ENCODE assay signal across 8 mouse cellular contexts in genomic region chr11:63264432-63265061, GRCm38 (mm10).
DNase-seq lines count a peak whose midpoint lies in the region; ATAC-seq and TF ChIP-seq lines count a peak whose summit lies in the region.

No protein-coding gene starts in this region.

- H3K4me3 ChIP-seq in kidney, adult 2 months (ENCODE audit: insufficient read depth, low read depth, low read length) = peak overlapping the region; percentile 35; the same call in 1 of the 2 replicates
- H3K4me3 ChIP-seq in kidney, embryonic 14.5 days (ENCODE audit: low read length) = no peak overlapping the region
- no peak overlapping the region for H3K4me3 ChIP-seq in embryonic facial prominence, embryonic 12.5 days
- no peak overlapping the region for H3K4me3 ChIP-seq in limb, embryonic 13.5 days
- H3K4me3 ChIP-seq in stomach, embryonic 15.5 days (replicated peaks) = no peak overlapping the region; the same call in 1 of the 2 replicates
- no peak overlapping the region for H3K4me3 ChIP-seq in forebrain, embryonic 16.5 days (replicated peaks; ENCODE audit: low read length)

- H3K4me1 ChIP-seq in kidney, adult 2 months (ENCODE audit: control insufficient read depth, insufficient read depth, low read length) = no peaks in the 10 kb centered on the region
- no peaks in the 10 kb centered on the region for H3K4me1 ChIP-seq in kidney, embryonic 14.5 days (ENCODE audit: control insufficient read depth, insufficient read depth, low read length)
- no peaks in the 10 kb centered on the region for H3K4me1 ChIP-seq in embryonic facial prominence, embryonic 12.5 days
- no peaks in the 10 kb centered on the region for H3K4me1 ChIP-seq in limb, embryonic 13.5 days
- no peaks in the 10 kb centered on the region for H3K4me1 ChIP-seq in stomach, embryonic 15.5 days
- H3K4me1 ChIP-seq in forebrain, embryonic 16.5 days (replicated peaks; ENCODE audit: control insufficient read depth, insufficient read depth, low read length) = peaks cover 3% of the 10 kb centered on the region; the same call in 1 of the 2 replicates

- 35% methylated on average over 9 of the region's 9 CpGs for WGBS in kidney, adult 2 months
- WGBS in kidney, embryonic 14.5 days = 46% methylated on average over 9 of the region's 9 CpGs
- WGBS in embryonic facial prominence, embryonic 12.5 days = 56% methylated on average over 9 of the region's 9 CpGs
- 54% methylated on average over 9 of the region's 9 CpGs for WGBS in limb, embryonic 13.5 days
- 43% methylated on average over 9 of the region's 9 CpGs for WGBS in stomach, embryonic 15.5 days
- 47% methylated on average over 9 of the region's 9 CpGs for WGBS in forebrain, embryonic 16.5 days

- no peaks in the 10 kb centered on the region for H3K9me3 ChIP-seq in kidney, embryonic 14.5 days (ENCODE audit: control insufficient read depth, low read length)
- H3K9me3 ChIP-seq in embryonic facial prominence, embryonic 12.5 days = no peaks in the 10 kb centered on the region
- no peaks in the 10 kb centered on the region for H3K9me3 ChIP-seq in limb, embryonic 13.5 days
- no peaks in the 10 kb centered on the region for H3K9me3 ChIP-seq in stomach, embryonic 15.5 days
- H3K9me3 ChIP-seq in forebrain, embryonic 16.5 days (ENCODE audit: control insufficient read depth, low read length) = no peaks in the 10 kb centered on the region

- TF ChIP-seq POLR2A in kidney, adult 2 months (IDR thresholded peaks at IDR 0.05; ENCODE audit: low read depth, low read length) = no peak

- no peak for ATAC-seq in kidney, embryonic 14.5 days (ENCODE audit: low FRiP score, low TSS enrichment)
- no peak for ATAC-seq in embryonic facial prominence, embryonic 12.5 days (ENCODE audit: insufficient number of reproducible peaks, insufficient read depth, low FRiP score, low TSS enrichment)
- ATAC-seq in limb, embryonic 13.5 days (ENCODE audit: low FRiP score, low read depth) = no peak
- no peak for ATAC-seq in stomach, embryonic 15.5 days (ENCODE audit: insufficient read depth, low FRiP score, low read depth)
- ATAC-seq in forebrain, embryonic 16.5 days = no peak

- peak; percentile 77 for TF ChIP-seq CTCF in kidney, adult 2 months (conservative IDR thresholded peaks at IDR 0.05; ENCODE audit: insufficient read depth, insufficient read length, low read depth, low read length)

- peak; percentile 31 for DNase-seq in kidney, adult 2 months
- peak; percentile 64 for DNase-seq in NIH3T3 (ENCODE audit: low read depth)
- no peak for DNase-seq in gastrocnemius, postnatal 25 days

- no peak overlapping the region for H3K27ac ChIP-seq in kidney, adult 2 months (ENCODE audit: insufficient read depth, low read depth, low read length)
- H3K27ac ChIP-seq in kidney, embryonic 14.5 days (ENCODE audit: low read depth, low read length) = no peak overlapping the region
- no peak overlapping the region for H3K27ac ChIP-seq in embryonic facial prominence, embryonic 12.5 days
- no peak overlapping the region for H3K27ac ChIP-seq in limb, embryonic 13.5 days
- H3K27ac ChIP-seq in stomach, embryonic 15.5 days = no peak overlapping the region
- no peak overlapping the region for H3K27ac ChIP-seq in forebrain, embryonic 16.5 days (ENCODE audit: low read length)

- no peak overlapping the region for H3K4me2 ChIP-seq in kidney, embryonic 14.5 days (replicated peaks; ENCODE audit: low read depth, low read length)
- 0 out of 2 replicates have a peak overlapping the region, but pooled peaks have one; percentile 6 for H3K4me2 ChIP-seq in embryonic facial prominence, embryonic 12.5 days (replicated peaks)
- H3K4me2 ChIP-seq in limb, embryonic 13.5 days (replicated peaks) = peak overlapping the region; percentile 23; the same call in 1 of the 2 replicates
- peak overlapping the region; percentile 41 for H3K4me2 ChIP-seq in stomach, embryonic 15.5 days
- H3K4me2 ChIP-seq in forebrain, embryonic 16.5 days (ENCODE audit: low read length) = no peak overlapping the region

- no peak overlapping the region for H3K9ac ChIP-seq in kidney, embryonic 14.5 days (ENCODE audit: low read depth, low read length)
- no peak overlapping the region for H3K9ac ChIP-seq in embryonic facial prominence, embryonic 12.5 days
- no peak overlapping the region for H3K9ac ChIP-seq in limb, embryonic 13.5 days
- no peak overlapping the region for H3K9ac ChIP-seq in stomach, embryonic 15.5 days
- no peak overlapping the region for H3K9ac ChIP-seq in forebrain, embryonic 16.5 days (replicated peaks; ENCODE audit: low read depth, low read length)

- H3K36me3 ChIP-seq in kidney, adult 2 months (ENCODE audit: control insufficient read depth, insufficient read depth, low read length) = no peaks in the 10 kb centered on the region
- H3K36me3 ChIP-seq in kidney, embryonic 14.5 days (ENCODE audit: control insufficient read depth, insufficient read depth, low read length) = no peaks in the 10 kb centered on the region
- H3K36me3 ChIP-seq in embryonic facial prominence, embryonic 12.5 days = no peaks in the 10 kb centered on the region
- no peaks in the 10 kb centered on the region for H3K36me3 ChIP-seq in limb, embryonic 13.5 days
- no peaks in the 10 kb centered on the region for H3K36me3 ChIP-seq in stomach, embryonic 15.5 days
- H3K36me3 ChIP-seq in forebrain, embryonic 16.5 days (ENCODE audit: control insufficient read depth, insufficient read depth) = no peaks in the 10 kb centered on the region

- no peaks in the 10 kb centered on the region for H3K27me3 ChIP-seq in kidney, adult 2 months (replicated peaks; ENCODE audit: control insufficient read depth, insufficient read depth, low read length)
- H3K27me3 ChIP-seq in kidney, embryonic 14.5 days (ENCODE audit: control insufficient read depth, insufficient read depth, low read length) = no peaks in the 10 kb centered on the region
- H3K27me3 ChIP-seq in embryonic facial prominence, embryonic 12.5 days = no peaks in the 10 kb centered on the region
- H3K27me3 ChIP-seq in limb, embryonic 13.5 days = peaks cover 8% of the 10 kb centered on the region
- no peaks in the 10 kb centered on the region for H3K27me3 ChIP-seq in stomach, embryonic 15.5 days (replicated peaks)
- no peaks in the 10 kb centered on the region for H3K27me3 ChIP-seq in forebrain, embryonic 16.5 days (replicated peaks; ENCODE audit: control insufficient read depth, insufficient read depth, low read length)

Comparison
In these comparisons a context has a peak if more than half of its experiments do, and no peak if none do; other contexts are left out.
1. H3K4me2 ChIP-seq: peak in embryonic facial prominence, embryonic 12.5 days (single experiment), limb, embryonic 13.5 days (single experiment) and stomach, embryonic 15.5 days (single experiment); none in kidney, embryonic 14.5 days (single experiment) and forebrain, embryonic 16.5 days (single experiment).